Mouse (Mus musculus): ENCODE measurements at regions not wholly inside any gene's neighbourhood (a gene's known extent, or its start where the extent isn't known, plus 50 kb on each side); places are given as distances from the start of the nearest gene placed in this dataset.
"Not testable (repeated sequence)": the region's sequence is repeated elsewhere in the genome, so short reads cannot be mapped to it uniquely, and the experiment has no call there.

DNA sequence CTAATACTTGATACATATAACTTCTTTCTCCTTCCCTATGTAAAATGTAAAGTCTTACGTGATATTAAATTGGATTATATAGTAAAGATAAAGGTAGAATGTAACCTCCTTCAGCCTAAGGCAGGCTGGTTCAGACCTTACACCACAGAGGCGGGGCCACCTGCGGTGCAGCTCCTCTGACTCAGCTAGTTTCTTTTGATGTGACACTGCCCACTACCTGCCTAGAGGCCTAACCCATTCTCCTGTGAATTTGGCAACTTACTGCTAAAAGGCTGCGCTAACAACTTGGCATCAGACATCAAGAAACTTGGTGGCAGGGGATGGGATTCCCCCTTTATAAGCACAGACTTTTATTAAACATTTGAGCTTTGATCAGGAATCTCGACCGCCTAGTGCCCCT, 74.5 kb downstream of the Aasdhppt start:
- no peak overlapping the region for H3K9ac ChIP-seq (replicated peaks; ENCODE audit: low read depth, low read length)
- H3K27me3 ChIP-seq (ENCODE audit: control insufficient read depth, insufficient read depth, low read length) = no peaks in the 10 kb centered on the region
- no peaks in the 10 kb centered on the region for H3K36me3 ChIP-seq (replicated peaks; ENCODE audit: control insufficient read depth, insufficient read depth, low read length)
- no peak overlapping the region for H3K4me3 ChIP-seq (ENCODE audit: low read depth, low read length)
- 59% methylated on average over 6 of the region's 6 CpGs for WGBS
- TF ChIP-seq CTCF (IDR thresholded peaks at IDR 0.05; ENCODE audit: low read depth) (no peak), EP300 (IDR thresholded peaks at IDR 0.05; ENCODE audit: low read depth) (no peak)
- no peaks in the 10 kb centered on the region for H3K4me1 ChIP-seq (ENCODE audit: control insufficient read depth, insufficient read depth)
- no peak for ATAC-seq (ENCODE audit: insufficient read depth, low read depth)
- H3K4me2 ChIP-seq (ENCODE audit: low read depth, low read length) = no peak overlapping the region
- H3K27ac ChIP-seq (ENCODE audit: low read depth) = no peak overlapping the region
- no peak for DNase-seq (ENCODE audit: low spot score)
- no peaks in the 10 kb centered on the region for H3K9me3 ChIP-seq (replicated peaks; ENCODE audit: control insufficient read depth, low read length)

DNA sequence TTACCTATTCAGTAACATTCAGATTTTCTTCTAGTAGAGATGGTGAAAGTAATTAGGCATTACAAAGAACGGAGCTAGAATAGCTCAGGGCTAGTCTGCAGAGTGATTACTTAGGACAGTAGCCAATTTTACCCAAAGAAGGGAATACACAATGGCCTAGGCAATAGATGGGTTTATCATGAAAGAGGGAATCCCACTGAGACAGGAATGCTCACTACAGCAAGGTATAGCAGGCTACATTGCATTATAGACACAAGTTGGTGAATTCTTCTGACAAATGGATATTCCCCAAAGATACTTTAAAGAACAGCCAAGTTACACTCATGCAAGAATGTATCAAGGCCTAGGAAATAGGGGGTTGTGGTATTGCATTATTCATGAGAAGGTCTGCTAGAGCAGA, 94.7 kb downstream of the Aasdhppt start:
- not testable (repeated sequence) for H3K9me3 ChIP-seq (replicated peaks; ENCODE audit: control insufficient read depth, low read length); H3K27ac ChIP-seq (ENCODE audit: low read depth); H3K9ac ChIP-seq (replicated peaks; ENCODE audit: low read depth, low read length); H3K4me1 ChIP-seq (ENCODE audit: control insufficient read depth, insufficient read depth); H3K27me3 ChIP-seq (ENCODE audit: control insufficient read depth, insufficient read depth, low read length); DNase-seq (ENCODE audit: low spot score); ATAC-seq (ENCODE audit: insufficient read depth, low read depth); H3K4me3 ChIP-seq (ENCODE audit: low read depth, low read length); H3K36me3 ChIP-seq (replicated peaks; ENCODE audit: control insufficient read depth, insufficient read depth, low read length); H3K4me2 ChIP-seq (ENCODE audit: low read depth, low read length)
- 52% methylated on average over 1 of the region's 1 CpGs for WGBS

DNA sequence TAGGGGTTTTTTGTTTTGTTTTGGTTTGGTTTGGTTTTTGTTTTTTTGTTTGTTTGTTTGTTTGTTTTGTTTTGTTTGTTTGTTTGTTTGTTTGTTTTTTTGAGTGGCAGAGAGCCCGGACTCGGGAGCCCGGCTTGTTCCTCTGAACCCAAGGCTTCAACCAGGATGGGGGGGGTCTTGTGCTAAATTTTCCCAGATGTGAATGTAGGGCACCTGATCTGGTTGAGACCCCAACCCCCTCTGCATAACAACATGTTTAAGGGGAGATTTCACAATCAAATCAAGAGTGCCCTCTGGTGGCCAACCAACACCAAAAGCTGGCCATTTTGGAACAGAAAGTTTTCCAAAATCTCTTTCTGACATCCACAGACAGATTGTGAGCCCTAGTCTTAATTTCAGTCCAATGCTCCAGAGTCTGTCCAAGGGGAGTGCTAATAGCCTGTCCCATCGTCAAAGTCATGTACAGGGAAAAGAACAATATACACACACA, 99.2 kb downstream of the Aasdhppt start:
- no peaks in the 10 kb centered on the region for H3K9me3 ChIP-seq (replicated peaks; ENCODE audit: control insufficient read depth, low read length)
- H3K27ac ChIP-seq (ENCODE audit: low read depth) = no peak overlapping the region
- H3K27me3 ChIP-seq (ENCODE audit: control insufficient read depth, insufficient read depth, low read length) = no peaks in the 10 kb centered on the region
- no peak for ATAC-seq (ENCODE audit: insufficient read depth, low read depth)
- DNase-seq (ENCODE audit: low spot score) = no peak
- H3K9ac ChIP-seq (replicated peaks; ENCODE audit: low read depth, low read length) = no peak overlapping the region
- no peak overlapping the region for H3K4me3 ChIP-seq (ENCODE audit: low read depth, low read length)
- no peaks in the 10 kb centered on the region for H3K36me3 ChIP-seq (replicated peaks; ENCODE audit: control insufficient read depth, insufficient read depth, low read length)
- TF ChIP-seq CTCF (IDR thresholded peaks at IDR 0.05; ENCODE audit: low read depth) (0 out of 2 replicates have a peak, but pooled peaks have one; percentile 3), EP300 (IDR thresholded peaks at IDR 0.05; ENCODE audit: low read depth) (no peak)
- WGBS = 84% methylated on average over 4 of the region's 4 CpGs
- H3K4me2 ChIP-seq (ENCODE audit: low read depth, low read length) = no peak overlapping the region
- H3K4me1 ChIP-seq (ENCODE audit: control insufficient read depth, insufficient read depth) = no peaks in the 10 kb centered on the region

DNA sequence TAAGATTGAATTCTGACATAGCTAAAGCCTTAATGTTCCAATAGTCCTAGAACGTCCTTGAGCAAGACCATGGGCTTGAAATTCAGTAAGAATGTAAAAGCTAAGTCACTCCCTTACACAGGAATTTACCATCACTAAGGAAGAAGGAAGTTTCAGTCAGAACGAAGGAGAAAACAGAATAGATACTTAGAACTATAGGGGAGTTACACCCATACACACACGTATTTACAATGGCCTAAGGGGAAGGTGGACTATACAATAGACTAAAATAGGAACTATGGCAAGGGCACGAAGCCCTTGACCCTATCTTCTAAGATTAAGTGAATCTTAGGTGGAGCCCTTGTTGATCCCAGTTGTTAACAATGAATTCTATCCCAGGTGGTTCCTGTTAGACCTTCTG, 116.5 kb downstream of the Aasdhppt start:
- not testable (repeated sequence) for DNase-seq (ENCODE audit: low spot score); H3K9ac ChIP-seq (replicated peaks; ENCODE audit: low read depth, low read length); ATAC-seq (ENCODE audit: insufficient read depth, low read depth); H3K9me3 ChIP-seq (replicated peaks; ENCODE audit: control insufficient read depth, low read length); H3K27me3 ChIP-seq (ENCODE audit: control insufficient read depth, insufficient read depth, low read length); H3K27ac ChIP-seq (ENCODE audit: low read depth); H3K36me3 ChIP-seq (replicated peaks; ENCODE audit: control insufficient read depth, insufficient read depth, low read length); H3K4me1 ChIP-seq (ENCODE audit: control insufficient read depth, insufficient read depth); H3K4me3 ChIP-seq (ENCODE audit: low read depth, low read length); H3K4me2 ChIP-seq (ENCODE audit: low read depth, low read length)
- WGBS = 64% methylated on average over 4 of the region's 4 CpGs

DNA sequence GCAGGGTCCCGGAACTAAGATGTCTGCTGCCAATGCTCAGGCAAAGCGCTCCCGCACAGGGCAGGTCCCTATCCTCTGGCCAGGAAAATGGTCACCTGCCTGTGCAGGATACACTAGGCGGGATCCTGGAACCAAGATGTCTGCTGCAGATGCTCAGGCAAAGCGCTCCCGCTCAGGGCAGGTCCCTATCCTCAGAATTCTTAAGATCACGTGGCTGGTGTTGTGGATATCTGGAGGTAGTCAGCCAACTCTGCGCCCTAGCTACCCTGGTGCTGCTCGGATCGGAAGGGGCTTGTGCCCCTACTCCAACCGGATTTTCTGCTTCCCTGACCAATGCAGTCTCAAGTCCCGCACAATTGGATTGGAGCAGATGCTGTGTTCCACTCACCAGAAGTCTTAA, 153.3 kb downstream of the Aasdhppt start:
- not testable (repeated sequence) for H3K9ac ChIP-seq (replicated peaks; ENCODE audit: low read depth, low read length); ATAC-seq (ENCODE audit: insufficient read depth, low read depth); H3K27ac ChIP-seq (ENCODE audit: low read depth); H3K4me3 ChIP-seq (ENCODE audit: low read depth, low read length); H3K9me3 ChIP-seq (replicated peaks; ENCODE audit: control insufficient read depth, low read length); H3K4me2 ChIP-seq (ENCODE audit: low read depth, low read length); H3K4me1 ChIP-seq (ENCODE audit: control insufficient read depth, insufficient read depth); H3K36me3 ChIP-seq (replicated peaks; ENCODE audit: control insufficient read depth, insufficient read depth, low read length); H3K27me3 ChIP-seq (ENCODE audit: control insufficient read depth, insufficient read depth, low read length); DNase-seq (ENCODE audit: low spot score)
- WGBS = 70% methylated on average over 11 of the region's 12 CpGs

DNA sequence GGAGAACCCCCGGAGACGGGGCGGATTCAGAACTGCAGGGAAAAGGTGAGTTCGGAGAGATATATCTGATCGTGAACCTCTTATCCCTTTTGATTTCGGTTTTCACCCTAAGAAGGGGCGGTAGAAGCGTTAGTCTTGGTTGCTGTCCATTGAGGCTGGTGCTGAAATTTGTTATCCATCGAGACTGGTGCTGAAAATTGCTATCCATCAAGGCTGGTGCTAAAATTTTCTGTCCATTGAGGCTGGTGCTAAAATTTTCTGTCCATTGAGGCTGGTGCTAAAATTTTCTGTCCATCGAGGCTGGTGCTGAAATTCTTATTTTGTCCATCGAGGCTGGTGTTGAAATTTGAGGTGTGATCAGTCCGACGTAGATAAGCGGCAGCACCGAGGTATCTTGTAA, 170.4 kb downstream of the Aasdhppt start:
- not testable (repeated sequence) for H3K4me1 ChIP-seq (ENCODE audit: control insufficient read depth, insufficient read depth); ATAC-seq (ENCODE audit: insufficient read depth, low read depth); DNase-seq (ENCODE audit: low spot score)

More for the DNA sequence above, 170.4 kb downstream of the Aasdhppt start:
- WGBS = 51% methylated on average over 14 of the region's 15 CpGs
- H3K27me3 ChIP-seq (ENCODE audit: control insufficient read depth, insufficient read depth, low read length); H3K4me2 ChIP-seq (ENCODE audit: low read depth, low read length); H3K27ac ChIP-seq (ENCODE audit: low read depth); H3K36me3 ChIP-seq (replicated peaks; ENCODE audit: control insufficient read depth, insufficient read depth, low read length); H3K4me3 ChIP-seq (ENCODE audit: low read depth, low read length); H3K9me3 ChIP-seq (replicated peaks; ENCODE audit: control insufficient read depth, low read length); H3K9ac ChIP-seq (replicated peaks; ENCODE audit: low read depth, low read length): not testable (repeated sequence)
